Mouse (Mus musculus): Measurements from ENCODE around the gene Spop.
A peak's percentile ranks its signal among the peaks of the same experiment; 100 is the strongest.

Spop gene

DNA sequence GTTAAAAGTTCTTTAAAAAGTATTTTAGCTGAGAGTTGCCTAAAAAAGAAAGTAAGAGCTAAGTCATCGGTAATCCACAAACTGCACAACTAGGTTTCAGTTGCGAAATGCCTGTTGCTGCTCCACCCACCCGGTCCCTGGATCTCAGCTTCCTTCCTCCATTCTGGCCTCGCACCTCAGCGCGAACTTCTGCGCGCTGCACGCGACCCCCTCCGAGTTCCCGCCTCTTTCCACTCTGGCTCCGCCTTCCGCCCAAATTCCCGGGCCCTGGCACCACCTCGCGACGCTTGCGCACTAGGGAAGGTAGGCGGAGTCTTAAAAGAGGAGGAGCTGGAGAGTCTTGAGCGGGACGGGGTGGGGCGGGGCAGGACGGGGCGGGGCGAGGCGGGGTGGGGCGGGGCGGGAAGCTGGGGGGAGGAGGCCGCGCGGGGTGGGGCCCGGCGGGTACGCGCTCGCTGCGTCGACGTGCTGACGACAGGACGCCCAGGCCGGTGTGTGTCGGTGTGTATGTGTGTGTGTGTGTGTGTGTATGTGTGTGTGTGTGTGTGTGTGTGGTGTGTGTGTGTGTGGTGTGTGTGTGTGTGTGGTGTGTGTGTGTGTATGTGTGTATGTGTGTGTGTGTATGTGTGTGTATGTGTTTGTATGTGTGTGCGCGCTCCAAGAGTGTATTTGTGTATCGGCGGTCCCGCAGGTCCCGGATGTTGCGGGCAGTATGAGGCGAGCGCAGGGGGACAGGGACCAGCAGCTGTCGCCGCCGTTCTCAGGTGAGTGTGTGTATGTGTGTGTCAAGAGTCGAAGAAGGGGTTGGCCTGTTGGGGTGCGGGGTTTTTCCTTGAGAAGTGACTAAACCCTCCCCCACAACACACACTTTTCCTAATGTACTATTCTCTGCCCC, at the start of gene Spop:
Gene Spop, plus strand, starts transcription at position 440 of the 895 bp plus-strand sequence.
- DNase-seq (ENCODE audit: low read depth) = peak; percentile 97

GRCm38 (mm10) chr11:95364388-95364787, 49.5 kb upstream of the Spop start:
- DNase-seq (ENCODE audit: low read depth) = no peak

DNA sequence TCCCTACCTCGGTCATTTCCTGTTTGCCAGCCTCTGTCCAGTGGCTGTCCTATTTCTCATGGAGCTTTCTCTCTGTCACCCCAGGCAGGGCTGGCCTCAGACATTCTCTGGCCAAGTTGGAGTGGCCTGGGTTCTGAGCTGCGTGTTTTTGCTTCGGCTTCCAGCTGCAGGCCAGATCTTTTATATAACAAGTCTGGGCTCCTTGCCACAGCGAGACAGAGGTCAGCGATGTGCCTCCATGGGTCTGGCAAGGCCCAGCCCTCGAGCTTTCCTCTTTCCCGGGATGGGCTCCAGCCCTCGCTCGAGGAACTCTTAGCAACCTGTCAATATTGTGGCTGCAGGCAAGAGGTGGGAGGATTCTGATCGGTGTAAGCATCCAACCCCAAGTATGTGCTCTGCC, 48.3 kb upstream of the Spop start:
- no peak for DNase-seq (ENCODE audit: low read depth)

DNA sequence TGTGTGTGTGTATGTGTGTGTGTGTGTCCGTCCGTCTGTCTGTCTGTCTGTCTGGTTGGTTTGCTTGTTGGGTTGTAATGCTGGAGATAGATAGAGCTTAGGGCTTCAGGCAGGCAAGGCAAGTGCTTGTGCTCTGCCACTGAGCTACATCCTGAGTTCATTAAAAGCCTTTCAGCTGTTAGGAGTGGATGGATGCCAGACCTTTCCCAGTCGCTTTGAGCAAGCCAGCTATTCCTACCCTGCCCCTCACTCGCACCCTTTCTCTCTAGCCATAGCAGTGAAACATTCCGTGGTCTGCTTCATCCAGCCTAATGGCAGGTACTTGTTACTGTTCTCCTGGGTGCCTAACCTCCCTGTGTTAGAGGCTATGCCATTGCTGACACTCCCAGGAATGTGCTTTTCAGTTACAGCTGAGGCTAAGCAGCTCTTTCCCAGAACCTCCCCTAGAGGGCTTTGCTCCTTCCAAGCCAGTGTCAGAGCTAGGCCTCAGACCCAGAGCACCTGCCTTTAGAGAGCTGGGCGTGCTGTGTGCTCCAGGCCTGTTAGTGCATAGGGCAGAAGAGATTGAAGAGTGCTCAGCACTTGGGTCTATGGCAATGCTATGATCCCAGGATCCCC, 47.5 kb upstream of the Spop start:
- DNase-seq (ENCODE audit: low read depth) = peak; percentile 38

- DNase-seq (ENCODE audit: low read depth) = peak; percentile 72
These were observed 46.7 kb upstream of the Spop start for GRCm38 (mm10) chr11:95367011-95367735.

DNA sequence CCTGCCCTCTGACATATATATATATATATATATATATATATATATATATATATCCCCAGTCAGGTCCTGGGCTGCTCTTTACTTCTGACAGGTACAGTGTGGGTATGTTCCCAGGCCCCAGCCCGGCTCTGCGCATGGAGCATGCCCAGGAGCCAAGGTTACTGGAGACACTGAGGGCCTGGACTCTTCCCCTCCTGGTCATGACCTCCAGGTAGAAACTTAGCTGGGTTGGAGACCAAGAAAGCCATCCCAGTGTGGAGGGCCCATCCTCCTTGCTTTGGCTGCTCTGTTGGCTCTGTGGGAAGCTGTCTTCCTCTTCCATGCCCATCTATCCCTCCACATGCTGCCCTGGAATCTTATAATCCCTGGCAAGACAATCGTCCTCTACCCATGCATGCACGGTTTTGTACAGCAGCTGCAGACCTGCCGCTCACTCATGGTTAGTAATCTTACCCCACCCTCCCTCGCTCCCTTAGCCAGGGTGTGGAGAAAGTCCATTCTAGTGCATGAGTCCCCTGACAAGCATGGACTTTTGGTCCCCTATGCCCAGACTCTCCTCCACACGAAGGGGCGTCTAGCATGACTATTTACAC, 45.6 kb upstream of the Spop start:
- DNase-seq (ENCODE audit: low read depth) = no peak

DNA sequence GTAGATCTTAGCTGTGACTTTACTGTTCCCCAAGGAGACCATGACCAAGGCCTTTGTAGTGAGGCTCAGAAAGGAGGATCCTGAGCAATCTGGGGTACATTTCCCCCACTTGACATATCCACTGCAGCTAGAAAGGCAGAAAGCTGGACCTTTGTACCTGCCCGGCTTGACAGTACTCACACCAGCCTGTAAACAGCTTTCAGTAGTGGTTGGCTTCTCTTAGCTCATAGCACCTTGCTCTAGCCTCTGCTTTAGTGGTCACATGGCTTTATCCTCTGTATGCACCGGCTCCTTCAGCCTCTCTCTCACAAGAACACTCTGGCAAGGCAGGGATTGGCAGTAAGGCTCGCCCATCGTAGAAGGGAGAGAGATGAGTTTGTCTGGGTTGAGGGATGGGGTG, 45.0 kb upstream of the Spop start:
- DNase-seq (ENCODE audit: low read depth) = no peak

GRCm38 (mm10) chr11:95369964-95370890, 43.7 kb upstream of the Spop start:
- DNase-seq (ENCODE audit: low read depth) = no peak

- DNase-seq (ENCODE audit: low read depth) = no peak
These were observed 42.7 kb upstream of the Spop start for GRCm38 (mm10) chr11:95371182-95371581.

GRCm38 (mm10) chr11:95378926-95379325, 35.0 kb upstream of the Spop start:
- DNase-seq (ENCODE audit: low read depth) = no peak

GRCm38 (mm10) chr11:95379552-95379951, 34.3 kb upstream of the Spop start:
- no peak for DNase-seq (ENCODE audit: low read depth)

DNA sequence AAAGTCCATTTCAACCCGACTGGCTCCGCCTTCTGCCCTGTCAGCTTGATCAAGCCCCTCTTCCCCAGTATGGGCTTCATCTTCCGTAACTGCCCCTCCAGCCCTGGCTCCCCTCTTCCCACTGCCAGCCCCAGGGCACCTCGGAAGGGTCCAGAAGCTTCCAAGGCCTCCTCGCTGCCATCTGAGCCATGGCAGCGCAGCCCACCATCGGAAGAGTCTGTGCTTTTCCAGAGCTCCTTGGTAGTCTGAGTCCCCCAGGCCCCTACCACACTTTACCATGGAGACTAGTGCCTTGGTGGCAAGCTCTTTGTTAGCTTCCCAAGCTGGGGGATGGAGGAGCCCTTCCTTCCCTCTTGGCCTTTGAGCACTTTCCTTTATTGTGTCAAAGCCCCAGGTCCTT, 33.2 kb upstream of the Spop start:
- no peak for DNase-seq (ENCODE audit: low read depth)

DNA sequence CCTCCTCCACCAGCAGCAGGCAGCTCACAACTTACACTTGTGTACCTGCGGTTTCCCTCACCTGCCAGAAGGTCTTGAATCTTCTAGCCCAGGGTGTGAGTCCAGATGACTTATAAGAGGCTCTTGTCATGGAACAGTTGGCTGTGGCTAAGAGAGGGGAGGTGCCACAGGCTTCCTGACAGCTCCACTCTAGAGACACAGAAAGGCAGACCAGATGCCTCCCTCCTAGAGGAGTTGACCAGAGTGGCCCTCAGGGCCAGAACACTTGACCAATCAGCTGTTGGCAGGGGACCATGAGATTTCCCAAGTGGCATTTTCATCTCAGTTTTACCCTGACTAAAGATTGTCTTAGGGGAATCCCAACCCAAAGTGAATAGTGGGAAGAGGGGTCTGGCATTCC, 32.7 kb upstream of the Spop start:
- no peak for DNase-seq (ENCODE audit: low read depth)

DNA sequence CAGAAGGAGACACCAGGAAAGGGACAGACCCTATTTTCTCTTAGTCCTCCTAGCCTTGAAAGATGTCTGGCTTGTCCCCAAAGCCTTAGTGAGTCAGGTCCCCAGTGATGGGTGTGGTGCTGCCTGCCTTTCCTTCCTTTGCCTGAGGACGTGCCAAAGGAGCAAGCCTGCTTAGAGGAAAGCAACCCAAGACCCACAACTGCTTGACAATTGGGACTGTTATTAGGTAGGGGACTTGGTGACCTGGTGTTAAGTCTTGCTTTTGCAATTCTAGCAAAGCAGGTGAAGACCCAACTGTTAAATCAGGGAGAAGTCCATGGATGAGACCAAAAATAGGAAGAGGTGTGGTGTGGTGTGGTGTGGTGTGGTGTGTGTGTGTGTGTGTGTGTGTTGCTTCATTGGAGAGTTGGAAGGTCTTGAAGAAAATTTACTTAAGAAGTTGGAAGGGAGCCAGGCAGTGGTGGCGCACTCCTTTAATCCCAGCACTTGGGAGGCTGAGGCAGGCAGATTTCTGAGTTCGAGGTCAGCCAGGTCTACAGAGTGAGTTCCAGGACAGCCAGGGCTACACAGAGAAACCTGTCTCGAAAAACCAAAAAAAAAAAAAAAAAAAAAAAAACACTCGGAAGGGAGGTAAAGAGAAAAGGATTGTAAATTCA, 30.4 kb upstream of the Spop start:
- no peak for DNase-seq (ENCODE audit: low read depth)

- no peak for DNase-seq (ENCODE audit: low read depth)
These were observed 29.9 kb upstream of the Spop start for GRCm38 (mm10) chr11:95384004-95384318.

DNA sequence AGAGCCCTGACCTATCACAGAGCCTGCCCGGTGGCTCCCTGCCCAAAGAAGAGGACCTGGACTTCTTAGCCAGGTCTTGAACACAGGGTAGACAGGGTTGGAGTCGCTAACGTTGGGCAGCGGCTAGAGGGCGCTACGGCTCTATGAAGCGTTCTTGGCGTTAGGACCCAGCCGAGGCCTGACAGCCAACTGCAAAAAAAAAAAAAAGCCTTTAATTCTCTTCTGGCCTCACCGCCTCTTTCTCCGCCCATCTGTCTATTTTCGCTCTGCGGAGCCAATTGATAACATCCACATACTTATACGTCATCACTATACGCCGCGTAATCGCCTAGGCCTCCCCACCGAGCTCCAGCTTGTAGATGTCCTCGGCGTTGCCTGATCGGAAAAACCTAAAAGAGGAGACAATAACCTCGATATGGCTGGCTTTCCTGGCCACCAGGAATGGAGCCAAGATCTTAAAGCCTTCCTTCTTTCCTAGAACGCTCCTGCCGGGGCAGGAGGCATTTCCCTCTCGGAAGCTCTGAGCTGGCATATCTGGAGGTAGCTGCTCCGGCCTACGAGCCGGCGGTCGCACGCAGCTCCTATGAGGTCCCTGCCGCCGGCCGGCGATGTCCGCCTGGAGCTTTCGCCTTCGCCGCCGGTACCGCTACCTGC, 29.4 kb upstream of the Spop start, which contains the start of gene Slc35b1:
Gene Slc35b1, plus strand, starts transcription at position 374 of the 654 bp plus-strand sequence.
- DNase-seq (ENCODE audit: low read depth) = peak; percentile 99

GRCm38 (mm10) chr11:95384973-95385320, 28.9 kb upstream of the Spop start:
- no peak for DNase-seq (ENCODE audit: low read depth)

DNA sequence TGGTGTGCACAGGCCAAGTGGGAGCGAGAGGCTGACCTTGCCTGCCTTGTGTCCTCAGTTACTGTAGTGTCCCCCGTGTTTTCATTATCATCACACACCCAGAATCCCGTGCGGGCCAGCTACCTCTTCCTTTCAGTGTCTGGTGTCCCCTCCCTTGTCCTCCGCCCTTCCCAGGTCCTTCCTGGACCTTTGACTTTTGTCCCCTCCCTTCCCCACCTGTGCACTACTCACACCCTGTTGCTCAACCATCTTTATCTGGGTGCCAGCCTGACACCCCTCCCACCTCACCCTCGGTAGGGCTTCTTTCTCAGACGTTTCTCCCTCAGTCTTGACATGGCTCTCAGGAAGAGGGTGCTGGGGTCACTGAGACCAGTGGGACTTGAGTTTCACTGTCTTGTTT, 26.5 kb upstream of the Spop start:
- no peak for DNase-seq (ENCODE audit: low read depth)

- no peak for DNase-seq (ENCODE audit: low read depth)
These were observed 24.9 kb upstream of the Spop start for GRCm38 (mm10) chr11:95389006-95389405.

GRCm38 (mm10) chr11:95390420-95390819, 23.5 kb upstream of the Spop start:
- DNase-seq (ENCODE audit: low read depth) = no peak

Data from naive thymus-derived CD4-positive, alpha-beta T cell, adult 2 months (primary cell).